Mouse (Mus musculus): ENCODE data around the gene Rgs17.

GRCm38 (mm10) chr10:5807683-5808082 is 114.5 kb downstream of the Rgs17 start:
- TF ChIP-seq POLR2A (IDR thresholded peaks at IDR 0.05; ENCODE audit: insufficient read length, low read depth) (no peak), TCF3 (IDR thresholded peaks at IDR 0.05; ENCODE audit: insufficient read length, low read depth) (no peak), MAX (IDR thresholded peaks at IDR 0.05; ENCODE audit: low read depth) (no peak), MYOG (IDR thresholded peaks at IDR 0.05; ENCODE audit: control insufficient read depth in 1 of 3, insufficient read depth in 1 of 3, insufficient read length in 2 of 3, low read depth in 2 of 3) (no peak), REST (IDR thresholded peaks at IDR 0.05; ENCODE audit: insufficient read depth, insufficient read length) (no peak), TCF12 (IDR thresholded peaks at IDR 0.05; ENCODE audit: insufficient read depth, poor library complexity, severe bottlenecking) (no peak), USF1 (IDR thresholded peaks at IDR 0.05; ENCODE audit: low read depth) (no peak)
